Mouse (Mus musculus): ENCODE results near the gene Cntn2. TPM values are rescaled to one million over a fixed set of nuclear protein-coding genes. Genes with fewer than 3 reads are reported as not detected.

The Cntn2 gene
- polyA plus RNA-seq, 1 experiment, result 0.03 TPM

DNA sequence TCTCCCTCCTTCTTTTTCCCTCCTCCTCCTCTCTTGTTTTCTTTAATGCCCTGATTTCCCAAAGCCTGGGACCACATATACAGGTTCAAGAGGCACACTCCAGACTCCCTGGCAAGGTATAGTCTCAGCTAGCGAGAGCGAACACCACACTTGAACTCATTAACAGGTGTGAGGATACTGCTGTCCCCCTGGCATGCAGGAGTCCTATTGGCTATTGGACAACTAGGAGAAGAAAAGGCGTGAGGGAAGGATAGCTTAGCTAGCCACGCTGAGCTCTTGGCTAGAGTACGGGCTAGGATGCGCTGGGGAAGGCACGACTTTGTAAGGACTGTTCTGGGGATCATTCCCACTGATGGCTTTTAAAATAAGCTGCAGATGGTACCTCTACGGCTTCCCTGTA is 30.9 kb downstream of the Cntn2 start:
- Histone ChIP-seq H3K27ac (ENCODE audit: insufficient read depth, low read depth, low read length) (no peak overlapping the region), H3K27me3 (replicated peaks; ENCODE audit: control insufficient read depth, insufficient read depth, low read length) (no peaks in the 10 kb centered on the region), H3K4me3 (ENCODE audit: insufficient read depth, low read depth, low read length) (no peak overlapping the region), H3K36me3 (ENCODE audit: control insufficient read depth, insufficient read depth, low read length) (no peaks in the 10 kb centered on the region), H3K4me1 (ENCODE audit: control insufficient read depth, insufficient read depth, low read length) (no peaks in the 10 kb centered on the region)
- DNase-seq, result no peak
- WGBS, result 79% methylated on average over 8 of the region's 8 CpGs
- TF ChIP-seq POLR2A (IDR thresholded peaks at IDR 0.05; ENCODE audit: low read depth, low read length) (no peak), CTCF (conservative IDR thresholded peaks at IDR 0.05; ENCODE audit: insufficient read depth, insufficient read length, low read depth, low read length) (no peak)

DNA sequence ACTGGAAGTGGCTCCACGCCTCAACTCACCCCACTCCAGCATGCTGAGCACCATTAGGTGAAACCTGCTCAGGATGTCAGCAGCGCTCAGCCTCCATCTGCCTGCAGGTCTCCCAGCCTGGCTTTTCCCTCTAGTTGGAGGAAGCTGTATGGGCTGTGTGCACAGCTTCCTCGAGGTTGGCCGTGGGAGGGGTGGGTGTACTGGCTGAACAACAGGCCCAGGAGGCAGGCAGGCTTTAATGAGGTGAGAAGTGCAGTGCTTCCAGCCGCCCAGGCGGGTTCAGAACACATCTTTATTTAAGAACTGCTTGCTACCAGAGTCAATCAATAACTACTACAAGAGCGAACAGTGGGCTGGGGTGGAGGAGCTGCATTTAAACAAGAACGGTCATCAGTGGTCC is 31.5 kb downstream of the Cntn2 start:
- 23% methylated on average over 8 of the region's 8 CpGs for WGBS
- H3K36me3 ChIP-seq (ENCODE audit: control insufficient read depth, insufficient read depth, low read length), result no peaks in the 10 kb centered on the region
- DNase-seq, result no peak

DNA sequence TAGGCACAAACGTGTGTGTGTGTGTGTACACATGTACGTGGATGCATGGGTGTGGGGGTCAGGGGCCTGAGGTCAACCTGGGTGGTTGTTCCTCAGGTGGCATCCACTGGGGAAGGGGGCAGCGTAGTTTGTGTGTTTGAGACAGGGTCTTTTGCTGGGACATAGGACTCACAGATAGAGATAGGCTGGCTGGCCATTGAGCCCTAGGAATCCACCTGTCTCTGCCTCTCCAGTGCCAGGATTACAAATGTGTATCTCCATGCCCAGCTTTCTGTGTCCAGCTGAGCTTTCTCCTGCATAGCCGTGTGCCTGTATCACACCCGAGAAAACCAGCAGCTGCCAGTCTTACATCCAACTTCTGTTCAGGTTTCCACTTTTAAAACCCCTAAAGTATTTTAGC is 33.3 kb downstream of the Cntn2 start:
- no peaks in the 10 kb centered on the region for H3K4me1 ChIP-seq (ENCODE audit: control insufficient read depth, insufficient read depth, low read length)
- TF ChIP-seq CTCF (conservative IDR thresholded peaks at IDR 0.05; ENCODE audit: insufficient read depth, insufficient read length, low read depth, low read length), result no peak
- no peak for TF ChIP-seq POLR2A (IDR thresholded peaks at IDR 0.05; ENCODE audit: low read depth, low read length)
- WGBS, result 87% methylated on average over 5 of the region's 5 CpGs

More for the DNA sequence above, 31.5 kb downstream of the Cntn2 start:
- no peak overlapping the region for H3K4me3 ChIP-seq (ENCODE audit: insufficient read depth, low read depth, low read length)
- H3K4me1 ChIP-seq (ENCODE audit: control insufficient read depth, insufficient read depth, low read length), result no peaks in the 10 kb centered on the region
- TF ChIP-seq CTCF (conservative IDR thresholded peaks at IDR 0.05; ENCODE audit: insufficient read depth, insufficient read length, low read depth, low read length) (no peak), POLR2A (IDR thresholded peaks at IDR 0.05; ENCODE audit: low read depth, low read length) (no peak)
- H3K27ac ChIP-seq (ENCODE audit: insufficient read depth, low read depth, low read length), result no peak overlapping the region
- H3K27me3 ChIP-seq (replicated peaks; ENCODE audit: control insufficient read depth, insufficient read depth, low read length), result no peaks in the 10 kb centered on the region

DNA sequence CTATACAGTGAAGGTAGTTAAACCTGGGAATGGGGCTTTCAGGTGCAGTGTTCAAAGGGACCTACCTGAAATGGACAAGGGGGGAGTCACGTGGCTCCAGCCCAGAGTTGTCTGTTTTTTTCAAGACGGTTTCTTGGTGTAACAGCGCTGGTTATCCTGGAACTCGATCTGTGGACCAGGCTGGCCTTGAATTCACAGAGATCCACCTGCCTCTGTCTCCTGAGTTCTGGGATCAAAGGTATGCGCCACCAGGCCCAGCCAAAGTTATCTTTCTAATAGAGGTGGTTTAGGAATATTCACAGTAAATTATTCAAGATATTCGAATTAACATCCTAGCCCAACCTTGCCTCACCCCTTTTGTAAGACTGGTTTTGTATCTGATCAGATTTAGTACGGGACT is 36.4 kb downstream of the Cntn2 start:
- Histone ChIP-seq H3K36me3 (ENCODE audit: control insufficient read depth, insufficient read depth, low read length) (peaks cover 5% of the 10 kb centered on the region; the same call in 1 of the 2 replicates), H3K27ac (ENCODE audit: insufficient read depth, low read depth, low read length) (no peak overlapping the region), H3K4me3 (ENCODE audit: insufficient read depth, low read depth, low read length) (no peak overlapping the region), H3K27me3 (replicated peaks; ENCODE audit: control insufficient read depth, insufficient read depth, low read length) (no peaks in the 10 kb centered on the region), H3K4me1 (ENCODE audit: control insufficient read depth, insufficient read depth, low read length) (no peaks in the 10 kb centered on the region)
- 92% methylated on average over 7 of the region's 7 CpGs for WGBS
- TF ChIP-seq POLR2A (IDR thresholded peaks at IDR 0.05; ENCODE audit: low read depth, low read length) (no peak), CTCF (conservative IDR thresholded peaks at IDR 0.05; ENCODE audit: insufficient read depth, insufficient read length, low read depth, low read length) (no peak)
- DNase-seq, result no peak

More for the DNA sequence above, 33.3 kb downstream of the Cntn2 start:
- H3K27me3 ChIP-seq (replicated peaks; ENCODE audit: control insufficient read depth, insufficient read depth, low read length), result no peaks in the 10 kb centered on the region
- H3K36me3 ChIP-seq (ENCODE audit: control insufficient read depth, insufficient read depth, low read length), result peaks cover 2% of the 10 kb centered on the region; the same call in 1 of the 2 replicates
- DNase-seq, result no peak
- no peak overlapping the region for H3K4me3 ChIP-seq (ENCODE audit: insufficient read depth, low read depth, low read length)
- H3K27ac ChIP-seq (ENCODE audit: insufficient read depth, low read depth, low read length), result no peak overlapping the region

DNA sequence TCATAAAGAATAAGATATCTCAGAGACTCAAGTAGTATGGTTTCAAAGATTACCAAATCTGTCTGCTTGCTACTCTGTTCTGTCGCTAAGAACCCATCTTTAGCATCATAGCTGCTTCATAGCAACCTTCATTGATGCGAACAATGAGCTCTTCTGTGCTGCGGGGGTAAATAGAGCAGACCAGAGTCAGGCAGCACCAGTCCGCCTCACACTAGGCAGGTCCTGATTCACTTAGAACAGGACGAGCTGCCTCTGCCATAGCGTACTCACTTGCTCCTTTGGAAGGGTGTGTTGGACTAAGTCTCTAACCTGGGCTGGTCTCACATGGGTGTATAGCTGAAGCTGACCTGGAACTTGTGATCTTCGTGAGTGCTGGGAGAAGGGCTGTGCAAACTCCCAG is 37.0 kb downstream of the Cntn2 start, which contains the start of gene Tmem81:
TSS of gene Tmem81 (plus strand) at position 173 of the 400 bp plus-strand sequence.
- Histone ChIP-seq H3K27ac (ENCODE audit: insufficient read depth, low read depth, low read length) (no peak within 1 kb of the TSS), H3K4me3 (ENCODE audit: insufficient read depth, low read depth, low read length) (no peak within 1 kb of the TSS), H3K4me1 (ENCODE audit: control insufficient read depth, insufficient read depth, low read length) (no peaks in the 10 kb centered on the region), H3K36me3 (ENCODE audit: control insufficient read depth, insufficient read depth, low read length) (peaks cover 5% of the 10 kb centered on the region; the same call in 1 of the 2 replicates), H3K27me3 (replicated peaks; ENCODE audit: control insufficient read depth, insufficient read depth, low read length) (no peaks in the 10 kb centered on the region)
- no peak for DNase-seq
- WGBS, result 94% methylated on average over 7 of the region's 7 CpGs
- no peak for TF ChIP-seq POLR2A (IDR thresholded peaks at IDR 0.05; ENCODE audit: low read depth, low read length)
- no peak for TF ChIP-seq CTCF (conservative IDR thresholded peaks at IDR 0.05; ENCODE audit: insufficient read depth, insufficient read length, low read depth, low read length)

DNA sequence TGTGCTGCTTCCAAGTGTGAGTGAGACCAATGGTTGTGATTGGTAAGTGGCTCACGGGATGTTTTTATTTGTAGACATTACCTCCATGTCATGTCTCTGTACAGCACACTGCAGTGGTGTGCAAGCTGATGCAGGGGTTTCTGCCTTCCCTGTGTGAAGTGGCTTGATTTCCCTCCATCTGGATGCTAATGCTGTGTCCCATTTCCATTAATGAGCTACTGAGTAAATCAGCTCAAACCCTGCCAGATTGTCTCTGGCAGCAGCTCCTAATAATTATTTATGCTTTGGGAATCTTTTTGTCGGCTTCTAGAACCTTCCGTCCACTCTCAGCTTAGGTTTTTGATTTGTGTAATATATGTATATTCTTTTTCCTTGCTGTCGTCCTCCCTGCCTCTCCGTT is 37.9 kb downstream of the Cntn2 start:
- WGBS, result 88% methylated on average over 5 of the region's 5 CpGs
- H3K36me3 ChIP-seq (ENCODE audit: control insufficient read depth, insufficient read depth, low read length), result peaks cover 7% of the 10 kb centered on the region
- no peak overlapping the region for H3K27ac ChIP-seq (ENCODE audit: insufficient read depth, low read depth, low read length)
- no peak for DNase-seq
- TF ChIP-seq CTCF (conservative IDR thresholded peaks at IDR 0.05; ENCODE audit: insufficient read depth, insufficient read length, low read depth, low read length), result no peak
- no peak for TF ChIP-seq POLR2A (IDR thresholded peaks at IDR 0.05; ENCODE audit: low read depth, low read length)
- H3K4me1 ChIP-seq (ENCODE audit: control insufficient read depth, insufficient read depth, low read length), result no peaks in the 10 kb centered on the region
- no peaks in the 10 kb centered on the region for H3K27me3 ChIP-seq (replicated peaks; ENCODE audit: control insufficient read depth, insufficient read depth, low read length)
- H3K4me3 ChIP-seq (ENCODE audit: insufficient read depth, low read depth, low read length), result no peak overlapping the region

DNA sequence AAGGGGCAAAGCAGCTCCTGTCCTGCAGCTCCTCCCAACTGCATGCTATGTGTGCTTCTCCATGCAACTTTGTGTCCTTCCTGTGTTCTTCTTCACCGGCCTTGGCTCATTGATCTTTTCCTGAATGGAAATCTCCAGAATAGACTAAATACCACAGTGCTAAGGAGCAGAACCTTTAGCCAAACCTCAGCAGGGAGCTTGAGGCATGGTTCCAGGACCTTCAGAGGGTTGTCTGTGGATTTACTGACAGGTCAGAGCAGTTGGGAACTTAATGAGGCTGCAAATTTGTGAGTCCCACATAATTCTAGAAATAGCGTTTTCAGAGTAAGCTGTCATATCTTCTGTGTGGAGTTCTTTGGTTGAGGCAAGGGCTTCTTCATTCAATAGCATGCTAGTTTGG is 42.5 kb downstream of the Cntn2 start:
- Histone ChIP-seq H3K4me3 (ENCODE audit: insufficient read depth, low read depth, low read length) (no peak overlapping the region), H3K27ac (ENCODE audit: insufficient read depth, low read depth, low read length) (no peak overlapping the region), H3K4me1 (ENCODE audit: control insufficient read depth, insufficient read depth, low read length) (no peaks in the 10 kb centered on the region), H3K27me3 (replicated peaks; ENCODE audit: control insufficient read depth, insufficient read depth, low read length) (no peaks in the 10 kb centered on the region), H3K36me3 (ENCODE audit: control insufficient read depth, insufficient read depth, low read length) (peaks cover 15% of the 10 kb centered on the region)
- TF ChIP-seq CTCF (conservative IDR thresholded peaks at IDR 0.05; ENCODE audit: insufficient read depth, insufficient read length, low read depth, low read length), result no peak
- no peak for TF ChIP-seq POLR2A (IDR thresholded peaks at IDR 0.05; ENCODE audit: low read depth, low read length)
- no peak for DNase-seq
- WGBS, result 86% methylated on average over 2 of the region's 2 CpGs
